Mouse (Mus musculus) forebrain, embryonic 14.5 days (tissue): ENCODE measurements around the gene Plpp1. TPM values are rescaled to one million over a fixed set of nuclear protein-coding genes. Genes with fewer than 3 reads are reported as not detected.
A peak's percentile ranks its signal among the peaks of the same experiment; 100 is the strongest.

Experiments used
- ATAC-seq: fragments of 200-750 bp; cut with Nextera tagmentation; 2 replicates; pipeline ENCODE4 v1.8.0; 2017; ENCODE audit warnings: mild to moderate bottlenecking, moderate library complexity
- DNase-seq: peaks from one replicate; pipeline ENCODE4 v3.0.0-alpha.2; 2015; ENCODE audit warnings: low spot score
- H3K27ac ChIP-seq: fragments of 300-500 bp; sonication (generic); 2 replicates; pipeline ENCODE4 v1.5.1; 2014; ENCODE audit warnings: low read depth, mild to moderate bottlenecking, control low read depth, low read length, moderate library complexity
- H3K27me3 ChIP-seq: fragments of 300-500 bp; sonication (generic); replicated peaks from 2 replicates; pipeline ENCODE4 v1.6.1; 2014; ENCODE audit warnings: low read length, control low read depth, mixed read lengths; ENCODE audit not compliant: control insufficient read depth, insufficient read depth
- H3K36me3 ChIP-seq: fragments of 300-500 bp; sonication (generic); 2 replicates; pipeline ENCODE4 v1.6.1; 2014; ENCODE audit warnings: low read length, control low read depth; ENCODE audit not compliant: control insufficient read depth, insufficient read depth
- H3K4me1 ChIP-seq: fragments of 300-500 bp; sonication (generic); 2 replicates; pipeline ENCODE4 v1.6.1; 2014; ENCODE audit warnings: antibody characterized with exemption, low read length, control low read depth; ENCODE audit not compliant: control insufficient read depth, insufficient read depth
- H3K4me2 ChIP-seq: fragments of 300-500 bp; sonication (generic); 2 replicates; pipeline ENCODE4 v1.6.1; 2014; ENCODE audit warnings: mild to moderate bottlenecking, control low read depth, low read length
- H3K4me3 ChIP-seq: fragments of 300-500 bp; sonication (generic); 2 replicates; pipeline ENCODE4 v1.5.1; 2014; ENCODE audit warnings: low read depth, low read length, control low read depth
- H3K9ac ChIP-seq: fragments of 300-500 bp; sonication (generic); 2 replicates; pipeline ENCODE4 v1.6.1; 2014; ENCODE audit warnings: mild to moderate bottlenecking, low read length, control low read depth, moderate library complexity
- H3K9me3 ChIP-seq: fragments of 300-500 bp; sonication (generic); replicated peaks from 2 replicates; pipeline ENCODE4 v1.6.1; 2016; ENCODE audit warnings: low read length, control low read depth, mixed read lengths; ENCODE audit not compliant: control insufficient read depth
- WGBS: fragments of 180-500 bp; shearing (Covaris S2); extraction: QIAGEN DNeasy Blood & Tissue Kit; methylation state at CpG from one replicate; pipeline ENCODE4 v1.1.7; 2014; 5-methylcytosine and 5-hydroxymethylcytosine counted together
- polyA plus RNA-seq: library from polyadenylated mRNA; unstranded; fragments of >200 nt; fragmentation: Nextera tagmentation; extraction: Ambion mirVana; gene quantifications from 2 replicates; pipeline ENCODE4 v1.2.1, GENCODE M21; 2014

The Plpp1 gene
- polyA plus RNA-seq, 1 experiment from 2014 or later: 39.5 TPM

DNA sequence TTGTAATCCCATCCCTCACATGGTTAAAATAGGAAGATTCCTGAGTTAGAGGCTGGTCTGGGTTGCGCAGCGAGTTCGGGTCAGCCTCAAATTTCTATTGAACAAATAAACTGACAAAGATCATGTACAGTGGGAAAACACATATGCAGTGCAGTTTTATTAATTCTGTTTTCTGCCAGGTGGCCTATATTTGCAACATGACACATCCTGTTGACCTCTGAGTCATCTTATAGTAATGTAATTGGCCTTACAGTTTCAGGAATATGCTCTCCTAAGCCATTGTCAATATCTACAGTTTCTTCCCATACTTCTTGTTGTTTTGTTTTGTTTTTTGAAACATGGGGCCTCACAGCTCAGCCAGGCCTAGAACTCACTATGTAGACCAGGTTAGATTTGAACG lies 3.1 kb downstream of the Plpp1 start:
- Histone ChIP-seq H3K36me3 (0 out of 2 replicates have a peak, but pooled peaks cover 4% of the 10 kb centered on the region), H3K4me2 (no peak overlapping the region), H3K27me3 (no peaks in the 10 kb centered on the region), H3K4me1 (peaks cover 3% of the 10 kb centered on the region; the same call in 1 of the 2 replicates), H3K4me3 (no peak overlapping the region), H3K27ac (no peak overlapping the region), H3K9ac (no peak overlapping the region), H3K9me3 (no peaks in the 10 kb centered on the region)
- 86% methylated on average over 4 of the region's 4 CpGs for WGBS
- no peak for ATAC-seq
- DNase-seq: no peak

DNA sequence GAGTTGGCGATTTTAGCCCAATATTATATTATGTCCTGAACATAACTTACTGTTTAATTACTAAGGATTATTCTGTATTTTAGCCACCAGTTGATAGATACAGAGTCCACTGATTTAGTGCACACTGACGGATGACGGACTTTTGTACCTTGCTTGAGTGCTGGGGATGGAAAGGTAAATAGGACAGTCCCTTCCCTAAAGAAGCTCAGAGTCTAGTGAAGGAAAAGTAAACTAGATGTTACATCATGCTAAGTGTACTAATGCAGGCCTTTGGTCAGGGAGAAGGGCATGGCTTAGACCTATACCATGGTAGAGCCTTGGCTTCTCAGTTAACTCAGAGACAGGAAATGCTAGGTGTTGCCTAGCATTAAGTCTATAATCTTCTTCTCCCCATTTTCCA lies 4.9 kb downstream of the Plpp1 start:
- H3K9me3 ChIP-seq: no peaks in the 10 kb centered on the region
- WGBS: 96% methylated on average over 3 of the region's 3 CpGs
- H3K4me2 ChIP-seq: no peak overlapping the region
- H3K27me3 ChIP-seq: no peaks in the 10 kb centered on the region
- 0 out of 2 replicates have a peak, but pooled peaks cover 4% of the 10 kb centered on the region for H3K36me3 ChIP-seq
- H3K4me3 ChIP-seq: no peak overlapping the region
- H3K27ac ChIP-seq: no peak overlapping the region
- ATAC-seq: no peak
- no peak for DNase-seq
- no peak overlapping the region for H3K9ac ChIP-seq
- peaks cover 3% of the 10 kb centered on the region; the same call in 1 of the 2 replicates for H3K4me1 ChIP-seq

- Histone ChIP-seq H3K9me3 (no peaks in the 10 kb centered on the region), H3K36me3 (0 out of 2 replicates have a peak, but pooled peaks cover 4% of the 10 kb centered on the region), H3K27me3 (no peaks in the 10 kb centered on the region), H3K4me3 (no peak overlapping the region), H3K4me1 (no peaks in the 10 kb centered on the region; the same call in 1 of the 2 replicates), H3K27ac (no peak overlapping the region), H3K4me2 (no peak overlapping the region), H3K9ac (no peak overlapping the region)
- WGBS: 84% methylated on average over 10 of the region's 10 CpGs
- no peak for DNase-seq
- no peak for ATAC-seq
These were observed 7.5 kb downstream of the Plpp1 start for GRCm38 (mm10) chr13:112807936-112808667.

DNA sequence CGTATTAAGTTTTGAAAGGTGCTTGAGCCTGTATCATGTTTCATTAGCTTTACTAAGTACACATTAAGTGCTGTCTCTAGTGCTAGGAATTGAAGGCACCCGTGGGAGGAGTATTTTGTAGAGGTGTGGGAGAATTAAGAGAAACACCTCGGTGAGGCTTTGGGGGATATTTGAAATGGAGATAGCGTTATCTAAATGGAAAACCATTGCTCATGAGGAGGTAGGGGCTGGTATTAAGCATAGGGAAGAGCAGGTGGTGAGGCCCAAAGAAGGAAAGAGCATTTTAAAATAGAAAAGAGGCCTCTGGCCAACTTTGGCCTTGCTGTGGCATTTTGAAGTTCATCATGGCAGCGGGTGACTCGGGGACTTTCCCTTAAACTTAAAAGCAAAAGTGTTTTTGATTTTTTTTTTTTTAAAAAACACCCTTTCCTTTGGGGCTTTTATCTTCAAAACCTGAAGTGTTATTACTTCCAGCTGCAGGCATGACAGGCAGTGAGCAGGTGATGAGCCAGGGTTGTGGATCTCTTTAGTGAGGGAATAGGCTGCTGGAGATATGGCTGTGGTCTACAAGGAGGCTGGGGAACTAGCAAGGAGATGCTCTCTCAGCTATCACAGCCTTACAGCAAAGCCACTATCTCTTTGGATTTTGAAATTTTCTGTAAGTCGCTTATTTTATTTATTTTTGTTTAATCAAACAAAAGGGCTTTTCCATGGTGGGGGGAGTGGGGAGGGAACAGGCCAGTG lies 9.1 kb downstream of the Plpp1 start:
- ATAC-seq (no peak), DNase-seq (no peak)
- H3K27me3 ChIP-seq: no peaks in the 10 kb centered on the region
- H3K27ac ChIP-seq: no peak overlapping the region
- no peak overlapping the region for H3K9ac ChIP-seq
- H3K4me2 ChIP-seq: no peak overlapping the region
- H3K9me3 ChIP-seq: no peaks in the 10 kb centered on the region
- 85% methylated on average over 7 of the region's 7 CpGs for WGBS
- H3K4me1 ChIP-seq: no peaks in the 10 kb centered on the region; the same call in 1 of the 2 replicates
- H3K4me3 ChIP-seq: no peak overlapping the region
- 0 out of 2 replicates have a peak, but pooled peaks cover 4% of the 10 kb centered on the region for H3K36me3 ChIP-seq

- H3K4me1 ChIP-seq: no peaks in the 10 kb centered on the region; the same call in 1 of the 2 replicates
- no peaks in the 10 kb centered on the region for H3K27me3 ChIP-seq
- H3K4me2 ChIP-seq: no peak overlapping the region
- no peak overlapping the region for H3K27ac ChIP-seq
- ATAC-seq: no peak
- no peak overlapping the region for H3K9ac ChIP-seq
- H3K9me3 ChIP-seq: no peaks in the 10 kb centered on the region
- 0 out of 2 replicates have a peak, but pooled peaks cover 4% of the 10 kb centered on the region for H3K36me3 ChIP-seq
- DNase-seq: no peak
- whole genome bisulfite sequencing: 85% methylated on average over 4 of the region's 4 CpGs
- no peak overlapping the region for H3K4me3 ChIP-seq
These were observed 9.7 kb downstream of the Plpp1 start for GRCm38 (mm10) chr13:112810248-112810645.

DNA sequence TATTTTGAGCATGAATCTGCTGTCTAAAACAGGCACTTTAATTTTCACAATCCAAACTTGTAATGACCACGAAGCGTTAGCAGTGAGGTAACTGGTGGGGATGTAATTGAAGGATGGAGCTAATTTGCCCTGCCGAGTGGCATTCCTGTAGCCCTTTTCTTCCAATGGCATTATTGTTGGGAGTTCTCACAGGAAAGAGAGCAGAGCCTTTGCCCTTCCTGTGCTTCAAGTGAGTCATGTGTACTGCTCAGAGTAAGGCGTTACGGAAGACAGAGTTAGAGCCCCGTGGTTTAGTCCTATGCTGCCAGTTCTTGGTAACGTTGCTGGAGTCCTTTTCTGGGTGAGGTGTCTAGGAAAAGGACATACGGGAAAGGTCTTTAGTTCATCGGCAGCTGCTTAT lies 10.2 kb downstream of the Plpp1 start:
- Histone ChIP-seq H3K4me3 (no peak overlapping the region), H3K27me3 (no peaks in the 10 kb centered on the region), H3K27ac (no peak overlapping the region), H3K4me1 (no peaks in the 10 kb centered on the region; the same call in 1 of the 2 replicates), H3K36me3 (0 out of 2 replicates have a peak, but pooled peaks cover 4% of the 10 kb centered on the region), H3K9me3 (no peaks in the 10 kb centered on the region), H3K9ac (no peak overlapping the region), H3K4me2 (no peak overlapping the region)
- DNase-seq (no peak), ATAC-seq (no peak)
- WGBS: 17% methylated on average over 9 of the region's 9 CpGs

DNA sequence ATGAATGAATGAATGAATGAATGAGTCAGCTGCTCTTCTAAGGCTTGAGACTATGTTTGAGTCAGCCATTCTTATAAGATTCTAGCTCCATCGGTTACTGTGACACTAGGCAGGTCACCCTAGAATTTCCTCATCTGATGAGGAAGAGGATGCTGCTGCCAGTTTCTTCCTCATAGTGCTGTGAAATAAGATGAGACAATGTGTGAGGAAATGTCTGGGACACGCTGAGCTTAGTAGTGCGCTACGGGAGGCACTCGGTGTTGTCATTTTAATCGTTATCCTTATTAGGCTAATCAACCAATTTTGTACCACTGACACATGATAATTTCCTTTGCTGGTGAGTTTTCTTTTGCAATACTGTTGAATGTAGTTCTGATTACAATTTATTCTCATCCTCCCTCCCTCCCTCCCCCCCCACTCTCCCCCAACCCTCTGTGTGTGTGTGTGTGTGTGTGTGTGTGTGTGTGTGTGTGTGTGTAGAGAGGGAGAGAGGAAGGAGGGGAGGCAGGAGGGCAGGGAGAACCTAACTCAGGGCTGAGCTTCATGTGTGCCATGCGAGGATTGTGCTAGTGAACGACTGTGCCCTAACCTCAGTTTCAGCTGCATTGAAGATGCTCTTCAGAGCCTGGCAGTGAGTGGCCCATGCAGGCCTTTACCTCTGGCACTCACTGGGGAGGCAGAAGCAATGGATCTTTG lies 11.3 kb downstream of the Plpp1 start:
- H3K27ac ChIP-seq: no peak overlapping the region
- H3K9me3 ChIP-seq: no peaks in the 10 kb centered on the region
- H3K4me2 ChIP-seq: no peak overlapping the region
- no peaks in the 10 kb centered on the region for H3K27me3 ChIP-seq
- H3K9ac ChIP-seq: no peak overlapping the region
- WGBS: 50% methylated on average over 8 of the region's 8 CpGs
- ATAC-seq: peak; percentile 55
- peak; percentile 19 for DNase-seq
- no peaks in the 10 kb centered on the region for H3K36me3 ChIP-seq
- H3K4me3 ChIP-seq: no peak overlapping the region
- no peaks in the 10 kb centered on the region; the same call in 1 of the 2 replicates for H3K4me1 ChIP-seq

GRCm38 (mm10) chr13:112815996-112816395 lies 15.4 kb downstream of the Plpp1 start:
- WGBS: 89% methylated on average over 3 of the region's 3 CpGs
- H3K4me1 ChIP-seq: no peaks in the 10 kb centered on the region; the same call in 1 of the 2 replicates

More at GRCm38 (mm10) chr13:112815996-112816395, 15.4 kb downstream of the Plpp1 start:
- Histone ChIP-seq H3K27me3 (no peaks in the 10 kb centered on the region), H3K9me3 (no peaks in the 10 kb centered on the region), H3K36me3 (no peaks in the 10 kb centered on the region), H3K27ac (no peak overlapping the region), H3K4me2 (no peak overlapping the region), H3K9ac (no peak overlapping the region), H3K4me3 (no peak overlapping the region)
- no peak for ATAC-seq
- no peak for DNase-seq
